Mouse (Mus musculus) heart, adult 2 months (tissue): ENCODE measurements around the gene Ggn. TPM values are rescaled to one million over a fixed set of nuclear protein-coding genes. Genes with fewer than 3 reads are reported as not detected.

ENCODE experiments used
- DNase-seq, 2 experiments: peaks; one replicate each; pipeline ENCODE4 v3.0.0; 2021
- H3K27ac ChIP-seq: fragments of 200-600 bp; 2 replicates; pipeline ENCODE4 v1.8.1; 2022
- H3K27me3 ChIP-seq: fragments of 200-500 bp; 2 replicates; pipeline ENCODE4 v1.6.1; 2012; ENCODE audit warnings: mild to moderate bottlenecking, low read length, inconsistent platforms, mixed read lengths; ENCODE audit not compliant: control insufficient read depth, insufficient read depth
- H3K36me3 ChIP-seq: fragments of 200-500 bp; 2 replicates; pipeline ENCODE4 v1.6.1; 2012; ENCODE audit warnings: low read length, inconsistent platforms; ENCODE audit not compliant: control insufficient read depth, insufficient read depth
- H3K4me1 ChIP-seq: fragments of 200-500 bp; 2 replicates; pipeline ENCODE4 v1.6.1; 2011; ENCODE audit warnings: low read length; ENCODE audit not compliant: control insufficient read depth, insufficient read depth
- H3K4me3 ChIP-seq: fragments of 200-600 bp; 2 replicates; pipeline ENCODE4 v1.8.1; 2022
- H3K79me2 ChIP-seq: fragments of 200-500 bp; replicated peaks from 2 replicates; pipeline ENCODE4 v1.6.1; 2012; ENCODE audit warnings: mild to moderate bottlenecking, inconsistent platforms, low read length, moderate library complexity, mixed read lengths; ENCODE audit not compliant: control insufficient read depth, insufficient read depth
- H3K9ac ChIP-seq: fragments of 200-500 bp; 2 replicates; pipeline ENCODE4 v1.6.1; 2012; ENCODE audit warnings: low read depth, mild to moderate bottlenecking, control low read depth, inconsistent platforms, low read length, mixed read lengths
- CTCF ChIP-seq: fragments of 200-600 bp; IDR thresholded peaks from 2 replicates; pipeline ENCODE4 v1.8.1; 2022; ENCODE audit warnings: antibody characterized with exemption, mild to moderate bottlenecking, moderate library complexity
- EP300 ChIP-seq: fragments of 200-500 bp; IDR thresholded peaks from 2 replicates; pipeline ENCODE4 v1.6.1; 2011; ENCODE audit warnings: low read depth, low read length, control low read depth; ENCODE audit not compliant: insufficient read depth
- POLR2A ChIP-seq: fragments of 200-500 bp; IDR thresholded peaks from 2 replicates; pipeline ENCODE4 v1.6.1; 2011; ENCODE audit warnings: mild to moderate bottlenecking, low read depth, low read length, control low read depth; ENCODE audit not compliant: insufficient read depth
- WGBS: fragments of 180-500 bp; shearing (Covaris S2); methylation state at CpG from one replicate; pipeline ENCODE4 v1.1.7; 2018; 5-methylcytosine and 5-hydroxymethylcytosine counted together
- intact Hi-C: fragments of 180-260 bp; cut with DNase I; formaldehyde crosslinking; loops from one replicate; pipeline ENCODE4 v1.15.1; 2025
- polyA plus RNA-seq: library from polyadenylated mRNA; depleted of rRNA; stranded (reverse); fragments of >200 nt; gene quantifications from 2 replicates; pipeline ENCODE4 v1.2.3, GENCODE M21; 2012; rRNA removed
- total RNA-seq, 2 experiments: library from RNA; stranded (reverse); gene quantifications; 2 replicates each; pipeline ENCODE4 v1.2.3; 2021

The Ggn gene
- total and polyA plus RNA-seq, 3 experiments = 0.18 to 0.43 (median 0.29) TPM

DNA sequence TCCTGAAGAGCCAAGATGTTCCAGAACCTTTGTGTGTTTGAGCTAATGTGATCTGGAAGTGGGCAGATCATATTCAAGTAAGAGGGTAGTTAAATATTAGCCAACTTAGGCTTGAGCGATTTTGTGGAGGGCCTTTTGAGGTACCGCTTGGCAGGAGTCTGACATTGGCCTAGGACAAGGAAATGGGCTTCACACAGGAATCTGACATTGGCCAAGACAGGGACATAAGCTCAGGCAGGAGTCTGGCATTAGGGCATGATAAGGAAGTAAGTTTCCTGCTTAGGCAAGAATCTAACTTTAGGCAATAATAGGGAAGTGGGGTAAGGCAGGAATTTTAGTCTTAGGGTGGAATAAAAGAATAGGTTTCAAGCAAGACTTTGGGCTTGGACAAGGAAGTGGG, 44.2 kb downstream of the Ggn start:
- no peaks in the 10 kb centered on the region for H3K79me2 ChIP-seq
- WGBS = 75% methylated on average over 2 of the region's 2 CpGs
- no peak for TF ChIP-seq POLR2A
- TF ChIP-seq CTCF = no peak
- TF ChIP-seq EP300 = no peak
- H3K36me3 ChIP-seq = no peaks in the 10 kb centered on the region
- no peak overlapping the region for H3K9ac ChIP-seq
- H3K4me1 ChIP-seq = no peaks in the 10 kb centered on the region
- DNase-seq = no peak
- no peak overlapping the region for H3K4me3 ChIP-seq
- intact Hi-C loops = no loop called here
- no peaks in the 10 kb centered on the region for H3K27me3 ChIP-seq
- no peak overlapping the region for H3K27ac ChIP-seq

DNA sequence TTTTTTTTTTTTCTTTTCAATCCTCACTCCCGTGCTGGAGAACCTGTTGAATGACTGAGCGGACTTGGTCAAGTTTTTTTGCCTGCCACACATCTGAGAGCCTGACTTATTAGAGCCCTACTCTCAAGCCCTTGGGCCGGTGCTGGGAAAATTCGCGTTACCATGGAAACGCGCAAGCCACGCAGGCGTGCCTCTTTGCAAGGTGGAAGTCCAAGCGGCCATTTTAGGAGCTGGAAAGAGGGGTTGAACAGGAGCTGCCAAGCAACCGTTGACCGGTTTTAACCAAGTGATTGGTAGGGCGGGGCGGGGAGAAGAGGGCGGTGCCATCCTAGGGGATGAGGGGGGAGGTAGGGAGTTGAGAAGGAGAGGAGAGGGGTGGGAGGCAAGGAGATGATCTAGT, 44.8 kb downstream of the Ggn start:
- H3K4me3 ChIP-seq = no peak overlapping the region

More for the DNA sequence above, 44.8 kb downstream of the Ggn start:
- WGBS = 60% methylated on average over 15 of the region's 15 CpGs
- H3K79me2 ChIP-seq = no peaks in the 10 kb centered on the region
- H3K27ac ChIP-seq = no peak overlapping the region
- TF ChIP-seq CTCF (no peak), EP300 (no peak), POLR2A (no peak)
- intact Hi-C loops = no loop called here
- no peak overlapping the region for H3K9ac ChIP-seq
- H3K27me3 ChIP-seq = no peaks in the 10 kb centered on the region
- H3K4me1 ChIP-seq = no peaks in the 10 kb centered on the region
- DNase-seq = no peak
- no peaks in the 10 kb centered on the region for H3K36me3 ChIP-seq

Other genes with a start within 250 kb of the Ggn start
- 10 to 100 TPM; 66.1 to 85.7 TPM for gene Actn4, start 207.9 kb upstream of the Ggn start, total RNA-seq
- gene Actn4, start 207.9 kb upstream of the Ggn start, polyA plus RNA-seq = 123 and 132 TPM in 2 replicates
- 100 to 1,000 TPM; 156 to 177 TPM for gene Eif3k, start 188.3 kb upstream of the Ggn start, total RNA-seq
- 221 and 283 TPM in 2 replicates for gene Eif3k, start 188.3 kb upstream of the Ggn start, polyA plus RNA-seq
- gene Map4k1, start 188.2 kb upstream of the Ggn start, total RNA-seq = 1 to 10 TPM in 1 of 2 experiments, under 1 TPM in 1; 0.91 to 1.1 TPM
- gene Map4k1, start 188.2 kb upstream of the Ggn start, polyA plus RNA-seq = 2.7 and 3.4 TPM in 2 replicates
- under 1 TPM; 0.08 to 0.18 TPM for gene Ryr1, start 45.0 kb upstream of the Ggn start, total RNA-seq
- gene Ryr1, start 45.0 kb upstream of the Ggn start, polyA plus RNA-seq = under 0.01 and 0.06 TPM in 2 replicates
- gene Rasgrp4, start 35.4 kb upstream of the Ggn start, total RNA-seq = 1 to 10 TPM; 1.4 TPM
- gene Rasgrp4, start 35.4 kb upstream of the Ggn start, polyA plus RNA-seq = 2.2 and 3.6 TPM in 2 replicates
- 10 to 100 TPM; 10.4 to 12.7 TPM for gene Fam98c, start 14.0 kb upstream of the Ggn start, total RNA-seq
- 16.3 and 18.0 TPM in 2 replicates for gene Fam98c, start 14.0 kb upstream of the Ggn start, polyA plus RNA-seq
- gene Spred3, start 201 bp downstream of the Ggn start, total RNA-seq = 1 to 10 TPM in 1 of 2 experiments, under 1 TPM in 1; 0.52 to 1.0 TPM
- gene Spred3, start 201 bp downstream of the Ggn start, polyA plus RNA-seq = 1.2 and 1.6 TPM in 2 replicates
- gene Psmd8, start 10.5 kb downstream of the Ggn start, total RNA-seq = 100 to 1,000 TPM; 103 to 116 TPM
- gene Psmd8, start 10.5 kb downstream of the Ggn start, polyA plus RNA-seq = 120 and 191 TPM in 2 replicates
- gene Catsperg1, start 43.8 kb downstream of the Ggn start, total RNA-seq = under 1 TPM; 0.30 to 0.34 TPM
- 1.0 and 2.4 TPM in 2 replicates for gene Catsperg1, start 43.8 kb downstream of the Ggn start, polyA plus RNA-seq
- gene Kcnk6, start 62.3 kb downstream of the Ggn start, total RNA-seq = 1 to 10 TPM; 2.9 to 3.2 TPM
- gene Kcnk6, start 62.3 kb downstream of the Ggn start, polyA plus RNA-seq = 8.2 and 8.4 TPM in 2 replicates
- 10 to 100 TPM; 63.6 to 74.6 TPM for gene Yif1b, start 68.1 kb downstream of the Ggn start, total RNA-seq
- 123 and 138 TPM in 2 replicates for gene Yif1b, start 68.1 kb downstream of the Ggn start, polyA plus RNA-seq
- gene 2200002D01Rik, start 78.3 kb downstream of the Ggn start, total RNA-seq = 1 to 10 TPM; 1.5 to 2.0 TPM
- gene 2200002D01Rik, start 78.3 kb downstream of the Ggn start, polyA plus RNA-seq = 0.98 and 1.00 TPM in 2 replicates
- gene Spint2, start 111.7 kb downstream of the Ggn start, total RNA-seq = 10 to 100 TPM; 39.4 to 46.4 TPM
- gene Spint2, start 111.7 kb downstream of the Ggn start, polyA plus RNA-seq = 40.5 and 45.7 TPM in 2 replicates
- 10 to 100 TPM in 1 of 2 experiments, 1 to 10 TPM in 1; 8.7 to 10.3 TPM for gene Ppp1r14a, start 119.1 kb downstream of the Ggn start, total RNA-seq
- 16.3 and 18.4 TPM in 2 replicates for gene Ppp1r14a, start 119.1 kb downstream of the Ggn start, polyA plus RNA-seq
- under 1 TPM in 1 of 2 experiments, not detected in 1; 0.27 TPM for gene Dpf1, start 133.7 kb downstream of the Ggn start, total RNA-seq
- gene Dpf1, start 133.7 kb downstream of the Ggn start, polyA plus RNA-seq = 0.21 and 0.38 TPM in 2 replicates